Comparison of ENCODE assay signal across 8 mouse cellular contexts in genomic region chr17:25015655-25016291, GRCm38 (mm10). TPM values are rescaled to one million over a fixed set of nuclear protein-coding genes. Genes with fewer than 3 reads are reported as not detected.
DNase-seq lines count a peak whose midpoint lies in the region; ATAC-seq and TF ChIP-seq lines count a peak whose summit lies in the region.

Gene Cramp1l (minus strand): TSS chr17:25015788.
Gene Ift140 (plus strand): TSS chr17:25016085.

- peak; percentile 43; the same call in 1 of the 2 replicates for TF ChIP-seq POLR2A in cortical plate, adult 2 months (IDR thresholded peaks at IDR 0.05; ENCODE audit: extremely low read depth, insufficient read depth, low read length)

- no peaks in the 10 kb centered on the region for H3K4me1 ChIP-seq in cortical plate, adult 2 months (ENCODE audit: control insufficient read depth, insufficient read depth, low read length)
- H3K4me1 ChIP-seq in megakaryocyte, embryonic 14.5 days = peaks cover 40% of the 10 kb centered on the region

- H3K27ac ChIP-seq in cortical plate, adult 2 months (ENCODE audit: insufficient read depth, low read length) = peak within 1 kb of the TSS; percentile 17

- TF ChIP-seq CTCF in cortical plate, adult 2 months (IDR thresholded peaks at IDR 0.05; ENCODE audit: extremely low read depth, insufficient read depth, low read length) = no peak

- no peaks in the 10 kb centered on the region for H3K9me3 ChIP-seq in megakaryocyte, embryonic 14.5 days

- DNase-seq in gastrocnemius, adult 8-10 months (ENCODE audit: low spot score in 2 of 2) = peak; percentile 98 to 99
- DNase-seq in hindlimb bud, embryonic 11.5 days (ENCODE audit: extremely low spot score, low read depth, low spot score) = peak; percentile 92
- peak; percentile 95 to 100 for DNase-seq in left cerebral cortex, adult 8-10 months (ENCODE audit: low spot score in 2 of 2)
- DNase-seq in right cerebral cortex, postnatal 10 days (ENCODE audit: low spot score in 2 of 2) = peak; percentile 100
- peak; percentile 96 for DNase-seq in urinary bladder, postnatal 25 days (ENCODE audit: low spot score)

- H3K4me3 ChIP-seq in cortical plate, adult 2 months (ENCODE audit: insufficient read depth, low read length) = peak within 1 kb of the TSS; percentile 95
- H3K4me3 ChIP-seq in megakaryocyte, embryonic 14.5 days (replicated peaks) = peak within 1 kb of the TSS; percentile 99

- H3K36me3 ChIP-seq in megakaryocyte, embryonic 14.5 days (replicated peaks; ENCODE audit: low read length) = peaks cover 40% of the 10 kb centered on the region

- H3K27me3 ChIP-seq in megakaryocyte, embryonic 14.5 days (replicated peaks) = no peaks in the 10 kb centered on the region

- peak; percentile 95 for ATAC-seq in activated CD4-positive, CD25-positive, alpha-beta regulatory T cell, adult 4 months

RNA-seq across cellular contexts. Expression of gene Cramp1l, which starts in this region (rescaled TPM):
- polyA plus RNA-seq in activated CD4-positive, CD25-positive, alpha-beta regulatory T cell, adult 4 months (2017; shearing (Covaris generic)) = 10 to 100 TPM; 12.6 to 17.1 TPM
- 22.0 and 23.1 TPM in 2 replicates for polyA plus RNA-seq in cortical plate, adult 2 months (2012; rRNA removed)
- 1 to 10 TPM; 6.2 to 6.9 (median 6.7) TPM for total RNA-seq in gastrocnemius, adult 8-10 months (2022)
- total RNA-seq in left cerebral cortex, adult 8-10 months (2022) = 10 to 100 TPM; 25.7 to 28.9 (median 26.7) TPM
- polyA plus RNA-seq in megakaryocyte, embryonic 14.5 days (2012; ENCODE audit: insufficient read depth, low replicate concordance) = 4.5 and 5.5 TPM in 2 replicates

RNA-seq across cellular contexts. Expression of gene Ift140, which starts in this region (rescaled TPM):
- 10 to 100 TPM; 14.5 TPM for polyA plus RNA-seq in activated CD4-positive, CD25-positive, alpha-beta regulatory T cell, adult 4 months (2017; shearing (Covaris generic))
- 22.2 and 22.7 TPM in 2 replicates for polyA plus RNA-seq in cortical plate, adult 2 months (2012; rRNA removed)
- total RNA-seq in gastrocnemius, adult 8-10 months (2022) = 1 to 10 TPM; 1.4 to 2.7 (median 2.3) TPM
- 10 to 100 TPM; 17.4 to 21.5 (median 20.3) TPM for total RNA-seq in left cerebral cortex, adult 8-10 months (2022)
- 6.9 and 7.4 TPM in 2 replicates for polyA plus RNA-seq in megakaryocyte, embryonic 14.5 days (2012; ENCODE audit: insufficient read depth, low replicate concordance)

Comparison
In these comparisons a context has a peak if more than half of its experiments do, and no peak if none do; other contexts are left out.
1. Peak in every context shown above with its lines: DNase-seq, ATAC-seq, H3K4me3 ChIP-seq and H3K27ac ChIP-seq.
2. RNA of gene Ift140 (total RNA-seq): 17.4 to 21.5 TPM in left cerebral cortex, adult 8-10 months; 1.4 to 2.7 TPM in gastrocnemius, adult 8-10 months; every median in the first group is over 4 times any median in the second.